Mouse (Mus musculus): ENCODE data around the gene Lrp5.

The Lrp5 gene

GRCm38 (mm10) chr19:3654058-3654457 lies 32.3 kb downstream of the Lrp5 start:
- DNase-seq, result no peak

- DNase-seq, result no peak
These were observed 32.9 kb downstream of the Lrp5 start for GRCm38 (mm10) chr19:3653508-3653907.

GRCm38 (mm10) chr19:3651989-3652388 lies 34.4 kb downstream of the Lrp5 start:
- no peak for DNase-seq

DNA sequence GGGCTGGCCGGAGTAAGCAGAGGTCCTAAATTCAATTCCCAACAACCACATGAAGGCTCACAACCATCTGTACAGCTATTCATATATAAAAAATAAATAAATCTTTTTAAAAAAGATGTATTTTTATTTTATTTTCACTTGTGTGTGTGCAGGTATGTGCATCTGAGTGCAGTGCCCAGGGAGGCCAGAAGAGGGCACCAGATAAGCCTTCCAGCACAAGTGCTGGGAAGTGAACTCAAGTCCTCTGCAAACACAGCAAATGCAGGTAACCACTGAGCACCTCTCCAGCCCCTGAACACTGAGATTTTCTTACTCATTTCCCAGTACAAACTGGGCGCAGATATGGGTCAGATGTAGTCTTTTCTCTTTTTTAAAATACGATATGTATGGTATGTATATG lies 35.1 kb downstream of the Lrp5 start:
- no peak for DNase-seq

DNA sequence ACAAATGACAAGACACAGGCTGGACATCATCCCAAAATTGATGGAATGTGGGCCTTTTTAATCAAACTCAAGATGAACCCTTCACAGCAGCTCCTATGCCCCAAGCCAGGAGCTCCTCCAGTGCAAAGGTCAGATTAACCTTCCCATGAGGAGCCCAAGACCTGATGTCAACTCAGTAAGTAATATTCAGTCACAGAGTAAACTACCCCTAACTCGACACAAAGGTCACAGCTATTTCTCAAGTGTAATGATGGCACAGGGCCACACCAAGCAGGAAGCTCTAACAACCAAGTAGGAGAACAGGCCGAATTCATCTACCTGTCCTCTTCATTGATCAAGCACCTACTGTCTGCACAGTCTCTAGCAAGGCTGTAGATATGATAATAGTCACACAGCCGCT lies 35.9 kb downstream of the Lrp5 start:
- no peak for DNase-seq

DNA sequence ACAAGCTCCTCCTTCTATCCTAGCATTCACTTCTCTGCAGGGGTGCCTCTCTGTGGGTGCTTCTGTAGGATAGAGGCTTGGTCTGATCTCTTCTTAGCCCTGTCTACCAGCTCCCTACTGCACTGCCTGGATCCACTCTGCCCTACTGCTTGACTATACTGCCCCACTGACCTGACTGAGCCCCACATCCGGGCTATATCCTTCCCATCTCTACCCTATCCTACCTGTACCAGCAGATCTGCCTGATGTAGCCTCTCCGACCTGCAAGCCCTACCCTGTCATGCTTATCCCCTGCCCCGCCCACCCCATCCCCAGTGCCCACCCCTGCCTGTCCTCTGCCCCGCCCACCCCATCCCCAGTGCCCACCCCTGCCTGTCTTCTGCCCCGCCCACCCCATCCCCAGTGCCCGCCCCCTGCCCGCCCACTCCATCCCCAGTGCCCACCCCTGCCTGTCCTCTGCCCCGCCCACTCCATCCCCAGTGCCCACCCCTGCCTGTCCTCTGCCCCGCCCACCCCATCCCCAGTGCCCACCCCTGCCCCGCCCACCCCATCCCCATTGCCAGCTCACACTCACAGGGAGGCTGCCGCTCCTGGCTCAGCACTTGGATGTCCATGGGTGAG lies 37.4 kb downstream of the Lrp5 start:
- DNase-seq, result no peak

DNA sequence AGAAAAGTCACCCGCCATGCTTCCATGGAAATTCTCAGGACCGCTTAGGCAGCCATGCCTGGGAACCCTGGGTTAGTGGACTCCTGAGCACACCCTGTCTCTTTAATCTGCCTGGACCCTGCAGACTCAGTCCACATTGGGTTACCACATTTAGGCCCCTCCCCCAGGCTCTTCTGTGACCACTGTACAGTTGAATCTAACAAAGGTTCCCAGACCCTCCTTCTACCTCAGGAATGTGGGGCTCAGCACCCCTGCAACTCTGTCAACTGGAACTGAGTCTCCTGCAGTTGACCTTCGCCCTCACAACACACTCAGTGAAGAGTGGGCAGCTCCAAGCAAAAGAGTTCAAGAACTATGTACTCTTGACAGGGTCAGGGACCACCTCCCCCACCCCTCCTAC lies 38.4 kb downstream of the Lrp5 start:
- DNase-seq, result no peak

- no peak for DNase-seq
These were observed 40.6 kb downstream of the Lrp5 start for GRCm38 (mm10) chr19:3645813-3646212.

- no peak for DNase-seq
These were observed 41.0 kb downstream of the Lrp5 start for GRCm38 (mm10) chr19:3645318-3645717.

- DNase-seq, result no peak
These were observed 46.8 kb downstream of the Lrp5 start for GRCm38 (mm10) chr19:3639561-3639960.

GRCm38 (mm10) chr19:3638698-3639097 lies 47.7 kb downstream of the Lrp5 start:
- peak; percentile 35 for DNase-seq

DNA sequence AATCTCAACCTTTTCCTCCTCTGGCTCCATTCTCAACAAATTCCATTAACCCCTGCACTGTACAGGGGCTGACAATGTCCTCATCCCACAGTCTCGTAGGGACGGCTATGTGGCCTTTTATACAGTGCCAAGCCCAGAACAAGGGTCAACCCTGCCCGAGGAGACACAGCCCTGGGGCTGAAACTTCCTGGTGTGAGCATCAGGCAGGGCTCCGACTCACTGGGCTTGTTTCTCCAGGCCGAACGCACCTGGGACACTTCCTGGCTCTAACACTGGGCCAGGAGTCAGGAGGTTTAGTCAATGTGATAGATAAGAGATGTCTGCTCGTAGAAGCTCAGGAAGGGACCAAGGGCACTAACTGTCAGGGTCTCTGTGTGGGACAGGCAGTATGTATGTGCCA lies 54.3 kb downstream of the Lrp5 start:
- no peak for DNase-seq

DNA sequence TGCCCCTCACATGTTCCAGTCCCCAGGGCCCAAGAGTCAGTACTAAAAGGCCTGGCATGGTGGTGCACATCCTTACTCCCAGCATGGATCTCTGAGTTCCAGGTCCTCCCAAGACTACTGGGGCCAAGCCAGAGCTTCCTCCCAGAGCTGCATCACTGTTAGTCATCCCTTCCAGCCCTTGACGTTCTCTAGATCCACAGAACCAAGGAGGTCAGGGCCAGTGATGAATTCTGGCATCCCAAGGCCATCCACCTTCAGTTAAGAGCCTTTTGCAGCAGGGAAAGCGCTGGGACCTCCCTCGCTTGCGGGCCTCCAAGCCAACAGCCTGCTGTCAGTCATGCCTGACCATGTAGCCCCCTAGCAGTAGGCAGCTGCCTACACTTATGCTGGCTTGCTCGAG lies 54.9 kb downstream of the Lrp5 start:
- no peak for DNase-seq

DNA sequence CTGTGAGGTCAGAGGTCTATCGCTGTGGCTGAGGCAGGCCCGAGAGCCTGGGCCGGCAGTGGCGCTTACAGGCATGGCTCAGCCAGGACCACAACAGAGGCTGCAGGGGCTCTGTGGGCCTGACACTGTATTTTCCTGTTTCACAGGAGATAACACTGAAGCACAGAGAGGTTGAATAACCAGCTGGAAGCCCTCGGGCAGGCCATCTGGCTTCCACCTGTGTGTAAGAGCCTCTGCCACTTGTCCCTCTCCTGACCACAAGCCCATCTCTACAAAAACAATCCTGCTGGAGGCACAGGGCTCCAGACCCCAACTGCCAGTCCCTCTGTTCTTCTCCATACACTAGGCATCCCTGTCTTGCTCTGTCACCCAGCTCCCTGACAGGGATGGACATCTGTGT lies 55.9 kb downstream of the Lrp5 start:
- no peak for DNase-seq

DNA sequence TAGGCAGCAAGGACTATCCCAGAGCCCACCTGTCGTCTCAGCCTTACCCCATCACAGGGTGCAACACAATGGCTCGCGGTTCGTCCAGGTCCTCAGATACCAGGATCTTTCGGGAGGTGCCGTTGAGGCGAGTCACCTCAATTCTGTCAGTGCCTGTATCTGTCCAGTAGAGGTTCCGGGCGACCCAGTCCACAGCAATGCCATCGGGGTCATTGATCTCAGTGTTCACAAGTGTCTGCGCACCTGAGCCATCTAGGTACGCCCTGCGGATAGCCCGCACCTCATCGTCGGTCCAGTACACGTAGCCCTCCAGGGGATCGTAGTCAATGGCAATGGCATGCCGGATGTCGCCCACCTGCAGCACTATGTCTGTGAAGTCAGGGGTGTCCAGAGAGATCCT lies 56.3 kb downstream of the Lrp5 start:
- no peak for DNase-seq

DNA sequence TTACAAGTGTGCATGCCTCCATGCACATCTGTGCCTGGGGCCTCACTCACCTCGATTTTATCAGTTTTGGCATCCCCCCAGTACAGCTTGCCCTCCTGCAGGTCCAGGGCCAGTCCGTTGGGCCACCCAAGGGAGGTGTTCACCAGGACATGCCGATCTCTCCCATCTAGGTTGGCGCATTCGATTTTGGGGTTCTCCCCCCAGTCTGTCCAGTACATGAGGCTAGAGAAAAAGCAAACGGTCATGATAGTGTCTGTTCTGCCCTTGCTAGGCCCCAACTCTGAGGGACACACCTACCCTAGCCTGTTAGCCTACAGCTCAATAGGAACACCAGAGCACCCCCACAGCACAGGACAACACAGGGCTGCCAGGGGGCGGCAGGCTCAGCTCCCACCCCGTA lies 58.1 kb downstream of the Lrp5 start:
- DNase-seq, result no peak

GRCm38 (mm10) chr19:3625111-3625510 lies 61.3 kb downstream of the Lrp5 start:
- DNase-seq, result no peak

DNA sequence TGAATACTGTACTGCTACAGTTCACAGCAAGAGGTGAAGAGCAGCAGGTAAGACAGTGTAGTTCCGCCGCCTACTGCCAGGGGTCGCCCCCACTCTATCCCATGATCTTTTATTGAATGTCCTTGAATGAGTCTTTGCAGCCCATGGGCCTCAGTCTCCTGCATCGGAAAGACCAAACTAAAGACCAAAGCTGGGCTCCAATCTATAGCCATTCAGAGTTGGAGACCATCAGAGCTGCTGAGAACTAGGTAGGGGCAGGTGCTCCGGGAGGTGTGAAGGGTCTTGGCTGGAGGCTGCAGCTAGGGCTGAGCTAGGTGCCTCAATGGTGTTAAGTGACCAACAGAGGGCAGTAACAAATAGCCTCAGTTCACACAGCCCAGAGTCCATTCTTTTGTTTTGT lies 62.5 kb downstream of the Lrp5 start:
- DNase-seq, result peak; percentile 41

DNA sequence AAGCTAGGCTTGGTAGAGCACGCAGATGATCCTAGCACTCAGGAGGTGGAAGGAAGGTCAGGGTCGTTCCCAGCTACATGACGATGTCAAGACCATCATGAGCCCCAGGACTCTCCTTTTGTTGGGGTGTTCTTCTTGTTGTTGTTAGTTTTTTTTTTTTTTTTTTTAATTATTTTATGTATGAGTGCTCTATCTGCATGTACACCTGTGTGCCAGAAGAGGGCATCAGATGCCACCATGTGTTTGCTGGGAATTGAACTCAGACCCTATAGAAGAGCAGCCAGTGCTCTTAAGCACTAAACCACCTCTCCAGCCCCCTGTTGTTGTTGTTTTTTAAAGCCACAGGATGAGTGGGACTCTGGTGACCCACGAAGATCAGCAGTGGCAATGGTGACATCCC lies 63.1 kb downstream of the Lrp5 start:
- DNase-seq, result no peak

DNA sequence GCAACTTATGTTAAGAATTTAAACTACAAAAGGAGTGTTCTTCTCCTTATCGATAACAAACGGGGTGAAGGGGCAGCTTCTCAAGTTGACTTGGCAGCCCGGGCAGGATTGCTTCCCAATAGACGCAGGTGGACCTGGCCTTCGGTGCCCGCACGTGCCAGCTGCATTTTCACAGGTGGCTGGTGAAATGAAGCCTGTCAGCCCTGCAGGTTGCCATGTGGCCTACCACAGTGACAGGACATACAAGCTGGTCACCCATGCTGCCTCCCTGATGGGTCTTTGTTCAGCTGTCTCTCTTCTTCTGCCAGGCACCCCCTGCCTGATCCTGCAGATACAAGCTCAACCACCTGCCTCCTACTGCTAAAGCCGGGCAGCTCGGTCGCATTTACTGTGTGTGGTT lies 65.5 kb downstream of the Lrp5 start:
- no peak for DNase-seq

- DNase-seq, result no peak
These were observed 67.0 kb downstream of the Lrp5 start for GRCm38 (mm10) chr19:3619359-3619758.

DNA sequence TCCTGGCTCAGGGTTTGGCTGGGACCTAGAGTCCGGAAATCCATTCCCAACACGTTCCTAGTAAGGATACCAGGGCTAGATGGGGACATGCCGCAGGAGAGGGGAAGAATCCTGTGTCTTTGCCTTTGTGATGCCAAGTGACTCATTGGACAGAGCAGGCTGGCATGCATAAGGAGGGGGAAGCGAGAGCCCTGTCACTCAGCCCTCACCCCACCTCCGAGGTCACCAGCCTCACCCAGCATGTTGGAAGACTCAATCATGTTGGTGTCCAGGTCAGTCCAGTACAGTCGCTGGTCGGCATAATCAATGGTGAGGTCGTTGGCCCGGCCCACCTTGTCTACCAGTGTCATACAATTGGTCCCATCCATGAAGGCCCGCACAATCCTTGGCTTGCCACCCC lies 72.4 kb downstream of the Lrp5 start:
- DNase-seq, result no peak

DNA sequence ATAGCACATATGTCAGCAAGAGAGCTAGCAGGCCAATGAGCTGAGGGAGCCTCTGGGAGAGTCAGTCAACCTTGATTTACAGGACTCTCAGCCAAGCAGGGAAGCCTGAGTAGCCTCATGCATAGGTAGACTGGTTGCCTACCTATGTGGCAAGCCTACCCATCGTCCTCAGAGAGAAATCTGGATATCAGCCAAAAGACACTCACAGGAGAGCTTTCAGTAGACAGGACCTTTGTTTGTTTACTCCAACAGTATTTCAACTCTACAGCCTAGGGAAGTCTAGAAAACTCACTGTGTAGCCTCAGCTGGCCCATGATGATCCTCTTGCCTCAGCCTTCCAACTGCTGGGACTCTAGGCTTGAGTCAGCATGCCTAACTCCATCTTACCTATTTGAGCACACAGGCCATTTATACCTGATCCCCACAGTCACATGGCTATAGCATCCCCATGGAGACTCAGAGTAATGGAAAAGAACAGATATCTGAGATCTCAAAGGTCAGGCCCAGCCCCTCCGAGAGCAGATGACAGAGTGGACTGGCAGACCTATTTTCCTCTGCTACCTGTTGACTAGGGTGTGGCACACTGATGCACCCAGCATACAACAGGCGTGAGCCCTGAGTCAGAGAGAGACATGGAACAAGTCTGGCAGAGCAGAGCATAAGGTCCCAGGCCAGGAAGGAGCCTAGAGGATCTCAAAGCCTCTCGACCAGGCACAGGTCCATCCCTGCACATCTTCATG lies 73.7 kb downstream of the Lrp5 start:
- no peak for DNase-seq

DNA sequence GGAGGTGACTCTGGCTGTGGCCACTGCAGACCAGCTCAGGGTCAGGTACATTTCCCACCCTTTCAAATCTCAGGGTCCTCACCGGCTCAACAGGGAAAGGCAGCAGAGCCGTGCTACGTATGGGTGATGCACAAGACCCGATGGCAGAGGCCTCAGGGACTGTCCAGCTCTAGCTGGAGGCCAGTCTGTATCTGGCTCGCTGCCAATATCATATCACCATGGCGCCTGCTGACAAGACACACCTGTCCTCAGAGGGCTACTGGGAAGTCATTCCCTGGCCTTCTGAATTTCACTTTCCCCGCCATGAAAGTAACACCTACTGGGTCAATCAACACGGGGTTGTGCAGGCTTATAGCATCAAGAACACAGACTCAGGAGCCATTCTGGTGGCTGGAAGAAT lies 74.6 kb downstream of the Lrp5 start:
- no peak for DNase-seq

DNA sequence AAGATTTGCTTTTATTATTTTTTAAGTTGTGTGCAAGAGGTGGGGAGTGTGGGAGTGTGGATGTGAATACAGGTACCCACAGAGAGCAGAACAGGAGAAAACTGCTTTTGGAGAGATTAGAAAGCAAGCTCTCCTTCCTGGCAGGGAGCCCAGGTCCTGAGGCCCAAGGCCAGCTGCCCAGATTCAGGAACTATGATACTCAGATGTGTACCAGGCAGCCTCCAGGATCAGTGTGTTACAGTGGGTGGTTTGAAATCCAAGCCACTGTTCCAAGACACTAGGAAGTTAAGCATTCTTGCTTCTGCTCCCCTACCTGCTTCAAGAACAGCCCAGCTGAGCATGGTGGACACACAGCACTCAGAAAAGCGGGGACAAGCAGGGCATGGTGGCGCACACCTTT lies 75.5 kb downstream of the Lrp5 start:
- peak; percentile 23 for DNase-seq

All from right cerebral cortex, postnatal 4 days (tissue).